Mouse (Mus musculus): ENCODE results near the gene Mboat7. TPM values are rescaled to one million over a fixed set of nuclear protein-coding genes. Genes with fewer than 3 reads are reported as not detected.

Mboat7 gene
- polyA plus RNA-seq, 1 experiment from 2014 or later: 64.3 TPM

DNA sequence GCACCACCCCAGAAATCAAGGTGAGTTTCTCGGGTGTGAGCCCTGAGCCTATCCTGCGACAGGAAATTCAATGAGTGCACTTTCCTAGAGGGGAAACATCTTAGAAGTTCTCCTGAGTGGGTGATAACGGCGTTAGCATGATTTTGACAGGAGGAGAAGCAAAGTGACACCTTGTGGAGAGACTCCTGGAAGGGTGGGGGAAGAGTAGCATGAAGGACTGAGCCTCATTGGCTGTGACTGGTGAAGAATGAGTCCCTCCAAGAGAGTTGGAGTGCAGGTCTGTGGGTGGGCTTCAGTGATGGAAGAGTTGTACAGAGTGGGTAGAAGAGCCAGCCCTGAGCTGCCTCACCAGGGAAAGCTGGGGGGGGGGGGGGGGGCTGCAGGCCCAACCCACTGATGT, 36.4 kb downstream of the Mboat7 start:
- no peak for ATAC-seq (ENCODE audit: low FRiP score)
- Histone ChIP-seq H3K4me1 (replicated peaks) (0 out of 2 replicates have a peak, but pooled peaks cover 3% of the 10 kb centered on the region), H3K36me3 (peaks cover 99% of the 10 kb centered on the region), H3K4me3 (no peak overlapping the region), H3K9me3 (no peaks in the 10 kb centered on the region), H3K9ac (no peak overlapping the region), H3K27me3 (no peaks in the 10 kb centered on the region), H3K27ac (no peak overlapping the region), H3K4me2 (no peak overlapping the region)
- 94% methylated on average over 4 of the region's 4 CpGs for WGBS

GRCm38 (mm10) chr7:3646641-3647040, 46.7 kb downstream of the Mboat7 start:
- peak overlapping the region; percentile 98 for H3K4me3 ChIP-seq
- no peak for ATAC-seq (ENCODE audit: low FRiP score)

GRCm38 (mm10) chr7:3646188-3646587, 47.1 kb downstream of the Mboat7 start:
- peak overlapping the region; percentile 98 for H3K9ac ChIP-seq
- ATAC-seq (ENCODE audit: low FRiP score): no peak
- H3K27me3 ChIP-seq: no peaks in the 10 kb centered on the region; the same call in 1 of the 2 replicates
- H3K4me3 ChIP-seq: peak overlapping the region; percentile 98
- H3K4me2 ChIP-seq: peak overlapping the region; percentile 85
- H3K36me3 ChIP-seq: peaks cover 20% of the 10 kb centered on the region
- H3K9me3 ChIP-seq: no peaks in the 10 kb centered on the region
- H3K27ac ChIP-seq: peak overlapping the region; percentile 97; the same call in 1 of the 2 replicates
- H3K4me1 ChIP-seq (replicated peaks): peaks cover 49% of the 10 kb centered on the region
- WGBS: 25% methylated on average over 9 of the region's 9 CpGs

More at GRCm38 (mm10) chr7:3646641-3647040, 46.7 kb downstream of the Mboat7 start:
- peaks cover 20% of the 10 kb centered on the region for H3K36me3 ChIP-seq
- no peak overlapping the region for H3K27ac ChIP-seq
- H3K27me3 ChIP-seq: no peaks in the 10 kb centered on the region; the same call in 1 of the 2 replicates
- H3K4me1 ChIP-seq (replicated peaks): peaks cover 49% of the 10 kb centered on the region
- no peaks in the 10 kb centered on the region for H3K9me3 ChIP-seq
- WGBS: 61% methylated on average over 4 of the region's 4 CpGs
- peak overlapping the region; percentile 98 for H3K9ac ChIP-seq
- H3K4me2 ChIP-seq: peak overlapping the region; percentile 85

DNA sequence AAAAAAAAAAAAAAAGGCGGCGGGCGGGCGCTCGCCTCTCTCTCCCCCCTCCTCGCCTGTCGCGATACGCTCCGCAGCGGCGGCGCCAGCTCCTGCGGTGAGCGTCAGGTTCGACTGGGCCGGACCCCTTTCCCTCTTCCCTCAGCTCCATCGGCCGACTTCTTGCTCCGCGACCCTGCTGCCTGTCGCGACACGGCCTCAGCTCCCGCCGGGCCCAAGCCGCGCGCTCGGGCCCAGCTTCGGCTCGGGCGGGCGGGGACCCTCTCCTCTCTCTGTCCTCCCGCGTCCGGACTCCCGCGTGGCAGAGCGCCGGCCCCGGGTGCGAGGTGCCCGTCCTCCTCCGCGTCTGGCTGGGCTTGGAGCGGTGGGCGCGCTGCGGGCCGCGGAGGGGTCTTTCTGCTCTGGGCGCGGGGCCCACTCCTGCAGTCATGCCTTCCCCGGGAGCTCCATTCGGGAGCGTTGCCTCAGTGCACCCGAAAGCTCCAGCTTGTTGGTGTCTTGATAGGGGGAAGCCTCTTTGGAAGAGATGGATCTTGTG, 47.8 kb downstream of the Mboat7 start:
- 0% methylated on average over 45 of the region's 58 CpGs for WGBS
- peak overlapping the region; percentile 97 for H3K27ac ChIP-seq
- H3K9ac ChIP-seq: peak overlapping the region; percentile 98
- peaks cover 49% of the 10 kb centered on the region for H3K4me1 ChIP-seq (replicated peaks)
- no peaks in the 10 kb centered on the region; the same call in 1 of the 2 replicates for H3K27me3 ChIP-seq
- H3K4me3 ChIP-seq: peak overlapping the region; percentile 98
- peak overlapping the region; percentile 85 for H3K4me2 ChIP-seq
- no peaks in the 10 kb centered on the region for H3K9me3 ChIP-seq
- ATAC-seq (ENCODE audit: low FRiP score): no peak; the same call in none of the 2 replicates
- H3K36me3 ChIP-seq: peaks cover 20% of the 10 kb centered on the region

DNA sequence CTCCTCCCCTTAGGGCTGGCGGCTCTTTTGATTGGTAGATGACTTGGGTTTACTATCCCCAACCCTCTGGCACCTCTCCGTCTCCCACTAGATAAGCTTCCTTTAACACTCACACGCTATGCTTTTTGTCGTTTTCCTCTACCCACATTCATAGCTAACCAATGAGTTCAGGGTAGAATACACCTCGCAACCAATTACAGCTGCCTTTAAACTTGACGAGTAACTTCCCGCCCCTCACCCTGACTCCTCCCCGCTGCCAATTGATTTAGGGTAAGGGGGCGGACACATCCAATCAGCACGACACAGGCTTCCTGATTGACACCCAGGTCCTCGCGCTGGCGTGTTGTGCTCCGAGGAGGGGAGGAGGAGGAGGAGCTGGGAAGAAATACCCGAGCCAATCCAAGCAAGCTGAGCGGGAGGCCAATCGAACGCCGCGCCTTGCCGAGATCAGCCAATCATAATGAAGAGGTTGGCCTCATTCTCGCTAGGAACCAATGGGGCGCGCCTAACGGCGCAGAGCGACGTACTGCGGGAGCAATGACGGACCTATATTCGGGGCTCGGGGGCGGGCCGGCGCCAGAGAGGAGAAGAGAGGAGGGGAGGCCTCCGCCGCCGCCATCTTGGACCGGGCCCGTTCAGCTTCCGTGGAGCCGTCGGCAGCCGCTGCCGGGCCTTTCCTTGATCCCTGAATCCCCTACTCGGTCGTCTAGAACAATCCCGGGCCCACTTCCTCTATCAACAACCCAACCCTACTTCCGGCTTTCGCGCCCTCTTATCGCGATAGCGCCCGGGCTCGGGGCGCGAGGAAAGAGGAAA, 48.4 kb downstream of the Mboat7 start, which contains the start of gene Cnot3:
TSS of gene Cnot3 (plus strand) at position 597 of the 816 bp plus-strand sequence.
- Histone ChIP-seq H3K4me2 (peak within 1 kb of the TSS; percentile 85), H3K4me3 (peak within 1 kb of the TSS; percentile 98), H3K9me3 (no peaks in the 10 kb centered on the region), H3K36me3 (peaks cover 20% of the 10 kb centered on the region), H3K4me1 (replicated peaks) (peaks cover 49% of the 10 kb centered on the region), H3K27me3 (no peaks in the 10 kb centered on the region; the same call in 1 of the 2 replicates), H3K27ac (peak within 1 kb of the TSS; percentile 97), H3K9ac (peak within 1 kb of the TSS; percentile 98)
- under 1% methylated on average over 53 of the region's 58 CpGs for WGBS
- peak; percentile 99 for ATAC-seq (ENCODE audit: low FRiP score)

DNA sequence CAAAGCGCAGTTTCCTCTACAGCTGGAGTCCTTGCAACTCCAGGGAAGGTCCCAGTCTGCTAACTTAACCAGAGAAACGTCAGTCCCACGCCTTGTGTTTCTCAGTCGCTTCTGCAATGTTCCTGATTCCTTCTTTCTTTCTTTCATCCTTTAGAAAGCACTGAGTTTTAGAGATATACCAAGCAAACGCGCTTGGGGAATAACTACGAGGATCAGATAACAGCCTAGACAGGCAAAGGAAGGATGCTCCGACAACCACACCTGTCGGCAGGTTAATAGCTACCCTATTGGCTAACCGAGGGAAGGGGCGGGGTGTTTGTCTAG, 49.0 kb downstream of the Mboat7 start:
- peaks cover 25% of the 10 kb centered on the region for H3K36me3 ChIP-seq
- H3K9me3 ChIP-seq: no peaks in the 10 kb centered on the region
- peak overlapping the region; percentile 35; the same call in 1 of the 2 replicates for H3K9ac ChIP-seq
- peak overlapping the region; percentile 64 for H3K4me2 ChIP-seq
- peaks cover 43% of the 10 kb centered on the region for H3K4me1 ChIP-seq (replicated peaks)
- H3K27me3 ChIP-seq: no peaks in the 10 kb centered on the region; the same call in 1 of the 2 replicates
- 3% methylated on average over 11 of the region's 11 CpGs for WGBS
- peak overlapping the region; percentile 58; the same call in 1 of the 2 replicates for H3K27ac ChIP-seq
- H3K4me3 ChIP-seq: peak overlapping the region; percentile 43
- ATAC-seq (ENCODE audit: low FRiP score): peak; percentile 0; the same call in 1 of the 2 replicates

DNA sequence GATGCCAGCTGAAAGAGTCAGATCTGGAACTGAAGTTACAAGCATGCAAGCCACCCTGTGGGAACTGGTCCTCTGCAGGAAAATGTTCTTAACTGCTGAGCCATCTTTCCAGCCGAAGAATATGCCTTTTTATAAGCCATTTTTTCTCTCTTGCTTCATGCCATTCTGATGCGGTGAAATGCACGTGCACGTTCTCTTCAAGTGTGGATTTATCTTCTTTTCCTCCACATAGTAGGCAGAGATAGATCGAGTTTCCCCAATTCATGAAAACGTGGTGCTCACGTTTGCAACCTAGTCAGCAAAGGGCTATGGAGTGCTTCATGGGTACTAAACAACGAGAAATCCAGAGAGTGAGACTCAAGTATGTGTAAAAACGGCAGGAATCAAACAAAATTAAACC, 49.5 kb downstream of the Mboat7 start:
- Histone ChIP-seq H3K9ac (peak overlapping the region; percentile 35; the same call in 1 of the 2 replicates), H3K9me3 (no peaks in the 10 kb centered on the region), H3K4me1 (replicated peaks) (peaks cover 39% of the 10 kb centered on the region), H3K4me2 (peak overlapping the region; percentile 64), H3K4me3 (peak overlapping the region; percentile 43), H3K36me3 (peaks cover 30% of the 10 kb centered on the region), H3K27me3 (no peaks in the 10 kb centered on the region; the same call in 1 of the 2 replicates), H3K27ac (0 out of 2 replicates have a peak overlapping the region, but pooled peaks have one; percentile 58)
- 24% methylated on average over 9 of the region's 9 CpGs for WGBS
- ATAC-seq (ENCODE audit: low FRiP score): no peak

GRCm38 (mm10) chr7:3643412-3643811, 49.9 kb downstream of the Mboat7 start:
- Histone ChIP-seq H3K36me3 (peaks cover 34% of the 10 kb centered on the region), H3K27me3 (no peaks in the 10 kb centered on the region; the same call in 1 of the 2 replicates), H3K4me3 (peak overlapping the region; percentile 43; the same call in 1 of the 2 replicates), H3K9me3 (no peaks in the 10 kb centered on the region), H3K4me2 (peak overlapping the region; percentile 64), H3K27ac (no peak overlapping the region), H3K4me1 (replicated peaks) (peaks cover 34% of the 10 kb centered on the region), H3K9ac (no peak overlapping the region)
- no peak for ATAC-seq (ENCODE audit: low FRiP score)
- WGBS: 75% methylated on average over 5 of the region's 5 CpGs

GRCm38 (mm10) chr7:3630478-3630815, 62.9 kb downstream of the Mboat7 start:
- Histone ChIP-seq H3K27ac (no peak overlapping the region; the same call in 1 of the 2 replicates), H3K4me2 (peak overlapping the region; percentile 96), H3K4me1 (replicated peaks) (peaks cover 38% of the 10 kb centered on the region), H3K9ac (peak overlapping the region; percentile 93), H3K9me3 (no peaks in the 10 kb centered on the region), H3K4me3 (peak overlapping the region; percentile 69), H3K36me3 (peaks cover 49% of the 10 kb centered on the region), H3K27me3 (no peaks in the 10 kb centered on the region)
- no peak for ATAC-seq (ENCODE audit: low FRiP score)
- 60% methylated on average over 3 of the region's 3 CpGs for WGBS

DNA sequence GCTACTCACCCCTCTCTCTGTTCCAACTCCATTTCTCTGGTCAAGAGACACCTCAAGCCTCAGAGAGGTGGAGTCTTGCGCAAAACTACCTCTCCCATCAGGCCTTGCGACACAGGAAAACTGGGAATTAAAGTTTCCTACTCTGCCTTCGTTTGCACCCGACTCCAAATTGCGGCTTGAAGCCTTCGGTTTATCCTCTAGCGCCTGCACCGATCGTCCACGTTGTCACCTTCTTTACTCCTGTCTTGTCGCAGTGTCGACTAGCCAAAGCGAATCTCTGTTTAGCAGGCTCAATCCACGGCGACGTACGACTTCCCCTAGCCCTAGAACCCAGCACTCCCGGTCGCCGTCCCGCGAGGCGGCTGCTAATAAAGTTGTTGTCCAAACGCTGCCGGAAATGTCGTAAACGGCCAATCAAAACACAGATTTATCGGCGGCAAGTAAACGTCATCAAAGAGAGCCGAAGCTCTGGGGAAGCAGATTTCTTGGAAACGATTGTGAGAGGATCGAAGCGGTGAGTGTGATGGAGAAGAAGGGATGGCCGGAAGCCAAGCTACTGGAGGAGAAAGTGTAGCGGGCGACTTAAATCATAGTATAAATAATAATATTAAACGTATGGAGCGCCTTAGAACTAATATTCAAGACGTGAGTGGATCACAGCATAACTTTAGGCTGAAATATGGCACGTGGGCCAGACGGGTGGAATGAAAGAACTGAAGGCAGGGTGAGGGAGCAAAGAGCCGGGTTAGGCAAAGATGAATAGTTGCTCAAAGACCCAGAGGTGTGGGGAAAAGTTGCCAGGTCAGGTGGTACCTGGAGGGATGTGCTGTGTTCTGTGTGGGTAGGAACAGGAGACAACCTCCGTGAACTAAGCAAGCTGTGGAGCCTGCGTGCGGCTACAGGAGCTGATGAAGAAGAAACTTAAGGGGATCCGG, 63.5 kb downstream of the Mboat7 start, which contains the start of the genes Tfpt and Prpf31:
TSS of gene Tfpt (minus strand) at position 387 of the 935 bp plus-strand sequence.
TSS of gene Prpf31 (plus strand) at position 443 of the 935 bp plus-strand sequence.
- peak within 1 kb of the TSS; percentile 87 for H3K27ac ChIP-seq
- H3K4me1 ChIP-seq (replicated peaks): peaks cover 38% of the 10 kb centered on the region
- H3K9me3 ChIP-seq: no peaks in the 10 kb centered on the region
- H3K9ac ChIP-seq: peak within 1 kb of the TSS; percentile 93
- H3K4me2 ChIP-seq: peak within 1 kb of the TSS; percentile 99
- peaks cover 49% of the 10 kb centered on the region for H3K36me3 ChIP-seq
- peak within 1 kb of the TSS; percentile 69 for H3K4me3 ChIP-seq
- H3K27me3 ChIP-seq: no peaks in the 10 kb centered on the region
- ATAC-seq (ENCODE audit: low FRiP score): peak; percentile 89
- 2% methylated on average over 47 of the region's 47 CpGs for WGBS

DNA sequence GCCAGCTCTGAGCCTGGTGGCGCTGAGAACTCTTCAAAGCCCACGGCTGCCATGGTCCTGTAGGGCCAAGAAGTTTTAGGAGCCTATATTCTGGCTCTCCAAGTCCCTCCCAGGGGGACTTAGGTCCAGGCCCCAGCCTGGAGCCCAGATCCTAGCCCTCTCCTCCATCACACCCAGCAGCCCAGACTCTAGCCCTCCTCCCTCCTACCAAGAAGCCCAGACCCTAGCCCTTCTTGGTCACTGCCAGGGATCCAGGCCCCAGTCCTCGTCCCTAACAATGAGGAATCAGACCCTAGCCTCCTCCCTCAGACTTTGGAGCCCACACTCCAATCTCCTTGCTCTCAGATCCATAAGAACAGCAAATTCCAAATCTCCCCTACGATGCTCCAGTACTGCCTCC, 64.3 kb downstream of the Mboat7 start:
- H3K27ac ChIP-seq: peak overlapping the region; percentile 87
- WGBS: 36% methylated on average over 4 of the region's 4 CpGs
- H3K27me3 ChIP-seq: no peaks in the 10 kb centered on the region
- ATAC-seq (ENCODE audit: low FRiP score): peak; percentile 67
- peaks cover 38% of the 10 kb centered on the region for H3K4me1 ChIP-seq (replicated peaks)
- H3K4me3 ChIP-seq: peak overlapping the region; percentile 69
- peak overlapping the region; percentile 99 for H3K4me2 ChIP-seq
- peak overlapping the region; percentile 93 for H3K9ac ChIP-seq
- H3K36me3 ChIP-seq: peaks cover 50% of the 10 kb centered on the region
- H3K9me3 ChIP-seq: no peaks in the 10 kb centered on the region
